Mouse (Mus musculus) E14TG2a.4 (cell line): ENCODE results near the gene Olfr1124.

Source experiments
- CTCF ChIP-seq: conservative IDR thresholded peaks from 2 replicates; pipeline ENCODE4 v1.5.1; 2014; ENCODE audit warnings: low read length
- NANOG ChIP-seq: IDR thresholded peaks from 2 replicates; pipeline ENCODE4 v1.6.1; 2014; ENCODE audit warnings: borderline replicate concordance, low read length, mixed read lengths

- TF ChIP-seq CTCF (no peak), NANOG (no peak)
Observed at GRCm38 (mm10) chr2:87385549-87385948, 44.5 kb upstream of the Olfr1124 start, which contains the start of gene Olfr1122.
